Mouse (Mus musculus) embryonic facial prominence, embryonic 11.5 days (tissue): ENCODE data around the gene Rtp4. TPM values are rescaled to one million over a fixed set of nuclear protein-coding genes. Genes with fewer than 3 reads are reported as not detected.

Experiments
- ATAC-seq: fragments of 200-750 bp; cut with Nextera tagmentation; replicated peaks from 2 replicates; pipeline ENCODE4 v1.8.0; 2017; ENCODE audit warnings: low read depth; ENCODE audit not compliant: insufficient number of reproducible peaks, low FRiP score, low TSS enrichment
- DNase-seq: peaks from one replicate; pipeline ENCODE4 v3.0.0-alpha.2; 2015; ENCODE audit warnings: low spot score
- H3K27ac ChIP-seq: fragments of 300-500 bp; sonication (generic); replicated peaks from 2 replicates; pipeline ENCODE4 v1.5.1; 2014; ENCODE audit warnings: mild to moderate bottlenecking, low read depth, low read length, control low read depth
- H3K27me3 ChIP-seq: fragments of 300-500 bp; sonication (generic); 2 replicates; pipeline ENCODE4 v1.6.1; 2014; ENCODE audit warnings: mild to moderate bottlenecking, low read length, moderate library complexity, mixed read lengths; ENCODE audit not compliant: control insufficient read depth, insufficient read depth
- H3K36me3 ChIP-seq: fragments of 300-500 bp; sonication (generic); replicated peaks from 2 replicates; pipeline ENCODE4 v1.6.1; 2014; ENCODE audit warnings: low read depth, mild to moderate bottlenecking, low read length, moderate library complexity, mixed read lengths; ENCODE audit not compliant: control insufficient read depth, insufficient read depth
- H3K4me1 ChIP-seq: fragments of 300-500 bp; sonication (generic); 2 replicates; pipeline ENCODE4 v1.6.1; 2014; ENCODE audit warnings: low read length, mixed read lengths; ENCODE audit not compliant: control insufficient read depth, insufficient read depth
- H3K4me2 ChIP-seq: fragments of 300-500 bp; sonication (generic); 2 replicates; pipeline ENCODE4 v1.6.1; 2014; ENCODE audit warnings: low read depth, mild to moderate bottlenecking, control low read depth, low read length, moderate library complexity
- H3K4me3 ChIP-seq: fragments of 300-500 bp; sonication (generic); 2 replicates; pipeline ENCODE4 v1.5.1; 2014; ENCODE audit warnings: low read depth, low read length, control low read depth
- H3K9ac ChIP-seq: fragments of 300-500 bp; sonication (generic); replicated peaks from 2 replicates; pipeline ENCODE4 v1.6.1; 2014; ENCODE audit warnings: mild to moderate bottlenecking, control low read depth, low read length
- H3K9me3 ChIP-seq: fragments of 300-500 bp; sonication (generic); replicated peaks from 2 replicates; pipeline ENCODE4 v1.6.1; 2016; ENCODE audit warnings: mild to moderate bottlenecking, low read length, inconsistent platforms, mixed read lengths; ENCODE audit not compliant: control insufficient read depth
- WGBS: fragments of 180-500 bp; shearing (Covaris S2); extraction: QIAGEN DNeasy Blood & Tissue Kit; methylation state at CpG from one replicate; pipeline ENCODE4 v1.1.7; 2014; 5-methylcytosine and 5-hydroxymethylcytosine counted together
- polyA plus RNA-seq: library from polyadenylated mRNA; unstranded; fragments of >200 nt; fragmentation: Nextera tagmentation; extraction: Ambion mirVana; gene quantifications from 2 replicates; pipeline ENCODE4 v1.2.1, GENCODE M21; 2014

The Rtp4 gene
- polyA plus RNA-seq, 1 experiment from 2014 or later, result 2.1 TPM

DNA sequence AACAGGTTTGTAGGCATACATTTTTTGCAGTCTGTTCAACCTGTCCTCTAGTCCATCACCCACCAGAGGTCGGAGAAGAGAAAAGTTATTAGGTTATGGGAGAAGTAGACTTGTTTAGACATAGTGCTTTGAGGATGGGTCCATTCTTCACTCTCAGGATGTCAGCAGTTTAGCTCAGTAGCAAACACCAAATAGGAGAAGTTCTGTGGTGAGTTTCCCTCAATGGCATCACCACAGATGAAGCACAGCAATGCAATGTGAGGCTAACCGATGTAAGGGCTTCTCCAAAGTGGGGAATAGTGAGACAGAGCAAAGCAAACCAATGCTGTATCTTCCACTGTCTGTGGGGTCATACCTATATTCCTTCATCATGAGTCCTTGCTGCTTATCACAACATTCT, 37.6 kb downstream of the Rtp4 start:
- H3K4me2 ChIP-seq, result no peak overlapping the region
- no peaks in the 10 kb centered on the region for H3K27me3 ChIP-seq
- no peaks in the 10 kb centered on the region for H3K4me1 ChIP-seq
- ATAC-seq (no peak), DNase-seq (no peak)
- WGBS, result 85% methylated on average over 2 of the region's 2 CpGs
- no peak overlapping the region for H3K9ac ChIP-seq
- H3K9me3 ChIP-seq, result no peaks in the 10 kb centered on the region
- no peak overlapping the region for H3K27ac ChIP-seq
- H3K36me3 ChIP-seq, result no peaks in the 10 kb centered on the region
- H3K4me3 ChIP-seq, result no peak overlapping the region

DNA sequence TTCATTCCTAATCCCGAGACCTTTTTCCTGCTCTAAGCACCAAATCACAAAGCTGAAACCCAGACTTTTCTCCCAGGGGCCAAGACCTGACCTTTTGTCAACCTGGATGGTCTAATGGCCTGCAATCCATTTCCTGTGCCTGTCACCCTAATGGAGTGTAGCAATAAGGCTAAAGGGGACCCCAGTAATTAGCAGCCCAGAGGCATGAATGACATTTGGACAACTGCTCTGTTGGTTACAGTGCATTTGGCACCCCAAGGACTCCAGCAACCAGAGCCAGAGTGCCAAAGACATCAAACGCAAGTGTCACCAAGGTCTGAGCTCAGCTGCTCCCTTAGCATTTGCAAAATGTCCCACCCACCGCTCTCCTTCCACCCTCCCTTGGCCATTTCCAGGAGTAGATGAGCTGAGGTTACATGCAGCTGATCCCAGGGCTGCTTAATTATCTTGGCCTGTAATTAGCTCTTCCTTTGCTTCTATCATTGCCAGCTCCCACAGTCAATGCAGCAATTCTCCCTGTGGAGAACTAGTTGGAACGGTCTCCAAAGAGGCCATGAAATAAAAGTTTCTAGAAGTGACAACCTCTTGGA, 48.4 kb downstream of the Rtp4 start:
- H3K4me1 ChIP-seq, result no peaks in the 10 kb centered on the region
- H3K9me3 ChIP-seq, result no peaks in the 10 kb centered on the region
- no peak overlapping the region for H3K4me3 ChIP-seq
- no peak overlapping the region for H3K4me2 ChIP-seq
- ATAC-seq (no peak), DNase-seq (no peak)
- H3K27me3 ChIP-seq, result no peaks in the 10 kb centered on the region
- no peaks in the 10 kb centered on the region for H3K36me3 ChIP-seq
- H3K27ac ChIP-seq, result no peak overlapping the region
- 45% methylated on average over 4 of the region's 4 CpGs for WGBS
- H3K9ac ChIP-seq, result no peak overlapping the region

DNA sequence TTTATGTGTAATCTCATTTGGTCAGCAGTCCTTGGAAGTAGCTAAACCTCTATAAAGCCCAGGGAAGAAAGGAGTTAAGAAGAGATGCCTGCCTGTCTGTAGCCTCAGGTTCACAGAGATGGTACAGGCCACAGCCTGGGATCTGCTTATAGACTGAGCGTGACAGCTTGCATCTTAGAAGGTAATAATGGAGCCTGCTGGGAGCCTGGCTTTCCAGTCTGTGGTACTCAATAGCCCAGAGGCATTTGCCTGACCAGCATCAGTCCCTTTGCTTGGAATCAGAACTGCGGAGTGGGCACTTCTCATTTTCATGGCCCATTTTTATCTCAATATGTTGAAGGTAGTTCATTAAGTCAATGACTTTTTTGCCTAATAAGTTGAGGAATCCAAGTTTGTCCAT, 54.5 kb downstream of the Rtp4 start:
- H3K27ac ChIP-seq, result no peak overlapping the region
- H3K4me3 ChIP-seq, result no peak overlapping the region
- H3K4me2 ChIP-seq, result no peak overlapping the region
- ATAC-seq (no peak), DNase-seq (no peak)
- no peaks in the 10 kb centered on the region for H3K27me3 ChIP-seq
- H3K9me3 ChIP-seq, result no peaks in the 10 kb centered on the region
- 84% methylated on average over 2 of the region's 2 CpGs for WGBS
- no peaks in the 10 kb centered on the region for H3K36me3 ChIP-seq
- no peak overlapping the region for H3K9ac ChIP-seq
- H3K4me1 ChIP-seq, result no peaks in the 10 kb centered on the region

DNA sequence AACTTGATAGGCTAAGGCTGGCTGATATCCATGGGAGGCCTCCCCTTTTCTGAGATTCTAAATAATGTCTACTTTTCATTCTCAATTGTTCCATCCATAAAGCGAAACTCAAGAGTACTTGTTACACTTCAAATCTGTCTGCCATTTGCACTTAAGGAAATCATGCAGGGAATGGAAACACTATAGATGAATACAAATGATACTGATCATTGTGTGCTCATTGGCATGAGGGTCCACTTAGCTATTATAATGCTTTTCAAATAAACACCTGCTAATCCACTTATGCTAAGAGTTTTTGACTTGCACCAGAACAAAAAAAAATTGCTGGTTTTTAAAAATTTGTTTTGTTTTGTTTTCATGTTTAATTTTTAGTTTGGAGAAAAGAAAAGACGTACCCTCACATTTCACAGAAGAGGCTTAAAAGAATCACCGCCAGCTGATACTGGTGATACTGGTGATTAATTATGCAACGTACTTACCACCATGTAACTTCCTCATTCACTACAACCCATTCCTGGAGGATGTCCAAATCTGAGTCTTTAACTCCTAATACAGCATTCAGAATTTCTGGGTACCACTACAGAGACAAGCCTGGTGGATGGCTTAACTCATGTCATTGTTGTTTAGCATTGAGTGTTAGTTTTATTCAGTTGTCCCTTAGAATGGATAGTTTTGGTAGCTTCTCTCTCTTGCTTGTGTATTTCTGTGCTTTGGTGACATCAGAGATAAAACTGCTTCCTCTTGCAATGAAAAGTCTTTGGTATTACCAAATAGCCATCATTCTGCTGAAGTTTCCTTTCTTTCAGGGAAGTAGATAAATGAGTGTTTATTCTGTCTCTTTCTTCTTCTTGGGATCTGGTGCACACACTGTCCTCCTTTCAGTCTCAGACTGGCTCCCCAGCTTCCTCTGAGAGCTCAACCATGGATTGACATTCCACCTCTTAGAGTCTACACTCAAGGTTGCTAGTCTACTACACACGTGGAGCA, 71.3 kb downstream of the Rtp4 start:
- no peaks in the 10 kb centered on the region for H3K27me3 ChIP-seq
- no peak overlapping the region for H3K27ac ChIP-seq
- no peak overlapping the region for H3K4me2 ChIP-seq
- ATAC-seq (no peak), DNase-seq (no peak)
- no peaks in the 10 kb centered on the region for H3K4me1 ChIP-seq
- no peak overlapping the region for H3K4me3 ChIP-seq
- 86% methylated on average over 5 of the region's 5 CpGs for WGBS
- no peaks in the 10 kb centered on the region for H3K36me3 ChIP-seq
- H3K9ac ChIP-seq, result no peak overlapping the region
- no peaks in the 10 kb centered on the region for H3K9me3 ChIP-seq

DNA sequence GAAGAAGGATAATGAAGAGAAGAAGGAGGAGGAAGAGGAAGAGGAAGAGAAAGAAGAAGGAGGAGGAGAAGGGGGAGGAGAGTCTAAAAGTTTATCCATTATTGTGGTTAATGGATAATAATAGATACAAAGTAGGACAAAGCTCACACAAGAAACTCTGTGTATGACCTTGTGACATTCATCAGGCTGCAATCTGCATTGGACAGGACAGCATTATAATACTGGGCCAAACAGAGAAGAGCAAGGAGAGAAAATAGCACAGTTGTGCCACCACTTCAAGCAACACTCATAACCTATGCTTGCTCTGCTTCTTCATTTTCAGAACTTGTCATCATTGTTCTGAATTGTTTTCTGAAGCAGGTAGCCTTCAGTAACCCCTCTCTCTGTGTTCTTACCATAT, 72.4 kb downstream of the Rtp4 start:
- Histone ChIP-seq H3K27me3 (no peaks in the 10 kb centered on the region), H3K9me3 (no peaks in the 10 kb centered on the region), H3K4me2 (no peak overlapping the region), H3K4me3 (no peak overlapping the region), H3K36me3 (no peaks in the 10 kb centered on the region), H3K4me1 (no peaks in the 10 kb centered on the region), H3K27ac (no peak overlapping the region), H3K9ac (no peak overlapping the region)
- no peak for DNase-seq
- no peak for ATAC-seq

DNA sequence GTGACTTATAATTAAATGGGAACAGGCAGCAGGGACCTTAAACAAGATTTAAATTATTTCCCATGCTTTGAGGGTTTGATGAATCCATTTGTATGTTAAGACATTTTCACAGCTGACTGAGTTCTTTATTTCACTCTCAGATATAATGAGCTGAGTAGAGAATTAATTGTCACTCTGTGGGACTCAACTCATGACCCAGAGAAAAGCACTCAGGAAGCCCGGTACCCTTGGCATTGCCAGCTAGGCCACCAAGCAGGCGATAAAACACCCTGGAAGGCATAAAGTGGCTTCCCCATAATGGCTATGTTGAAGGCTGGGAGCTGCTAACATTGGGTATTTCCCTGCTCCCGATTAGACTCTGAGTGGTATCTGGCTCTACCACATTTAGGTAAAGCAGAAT, 76.6 kb downstream of the Rtp4 start:
- Histone ChIP-seq H3K9me3 (no peaks in the 10 kb centered on the region), H3K4me1 (no peaks in the 10 kb centered on the region), H3K36me3 (no peaks in the 10 kb centered on the region), H3K27me3 (no peaks in the 10 kb centered on the region), H3K9ac (no peak overlapping the region), H3K27ac (no peak overlapping the region), H3K4me3 (no peak overlapping the region), H3K4me2 (no peak overlapping the region)
- DNase-seq (no peak), ATAC-seq (no peak)
- WGBS, result 81% methylated on average over 3 of the region's 3 CpGs

DNA sequence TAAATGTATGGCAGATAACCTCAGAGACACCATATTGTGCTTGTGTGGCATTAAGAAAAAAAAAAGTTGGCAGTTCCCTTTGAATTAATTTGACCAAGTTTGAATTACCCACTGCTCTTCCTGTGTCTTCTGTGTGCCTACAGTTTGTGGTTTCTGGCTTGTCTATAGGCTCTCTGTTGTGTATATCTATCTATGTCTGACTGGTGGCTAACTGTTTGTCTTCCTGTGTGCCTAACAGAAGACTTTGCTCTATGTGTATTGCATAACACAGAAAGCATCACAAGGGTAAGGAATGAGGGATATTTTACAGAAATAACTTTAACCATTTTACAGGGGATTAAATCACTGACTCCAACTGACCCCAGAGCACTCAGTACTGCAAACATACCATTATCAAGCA, 77.9 kb downstream of the Rtp4 start:
- Histone ChIP-seq H3K36me3 (no peaks in the 10 kb centered on the region), H3K9me3 (no peaks in the 10 kb centered on the region), H3K4me3 (no peak overlapping the region), H3K4me2 (no peak overlapping the region), H3K27me3 (no peaks in the 10 kb centered on the region), H3K9ac (no peak overlapping the region), H3K4me1 (no peaks in the 10 kb centered on the region), H3K27ac (no peak overlapping the region)
- ATAC-seq (no peak), DNase-seq (no peak)

DNA sequence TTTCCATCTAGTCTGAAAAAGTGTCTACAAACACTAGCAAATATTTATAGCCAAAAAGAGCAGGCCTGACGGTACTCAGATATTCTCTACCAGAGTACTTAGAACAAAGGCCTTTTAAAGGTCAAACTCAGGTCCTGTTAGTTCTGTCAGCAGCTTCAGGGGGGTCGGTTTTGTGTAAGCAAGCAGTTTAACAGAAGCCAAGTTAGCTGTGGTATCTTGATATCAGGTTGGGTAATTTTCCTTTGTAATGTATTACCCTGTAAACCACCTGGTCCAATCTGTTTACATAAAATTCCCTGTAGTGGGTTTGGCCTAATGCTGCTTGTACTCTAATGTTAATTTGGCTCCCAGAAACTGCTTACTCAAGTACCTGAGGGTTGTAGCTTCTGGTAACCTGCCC, 86.1 kb downstream of the Rtp4 start:
- WGBS, result 84% methylated on average over 2 of the region's 2 CpGs
- no peaks in the 10 kb centered on the region for H3K4me1 ChIP-seq
- DNase-seq, result no peak

More for the DNA sequence above, 86.1 kb downstream of the Rtp4 start:
- no peak overlapping the region for H3K4me2 ChIP-seq
- H3K9ac ChIP-seq, result no peak overlapping the region
- H3K4me3 ChIP-seq, result no peak overlapping the region
- H3K27ac ChIP-seq, result no peak overlapping the region
- no peaks in the 10 kb centered on the region for H3K27me3 ChIP-seq
- no peaks in the 10 kb centered on the region for H3K36me3 ChIP-seq
- no peak for ATAC-seq
- no peaks in the 10 kb centered on the region for H3K9me3 ChIP-seq
